Mouse (Mus musculus) hindbrain, embryonic 16.5 days (tissue): ENCODE results near the gene Rnase4. TPM values are rescaled to one million over a fixed set of nuclear protein-coding genes. Genes with fewer than 3 reads are reported as not detected.

Experiments used
- ATAC-seq: fragments of 200-750 bp; cut with Nextera tagmentation; 2 replicates; pipeline ENCODE4 v1.8.0; 2017; ENCODE audit warnings: moderate TSS enrichment, moderate library complexity
- H3K27ac ChIP-seq: fragments of 300-500 bp; sonication (generic); 2 replicates; pipeline ENCODE4 v1.5.1; 2014; ENCODE audit warnings: low read depth, mild to moderate bottlenecking, control low read depth, low read length, moderate library complexity
- H3K27me3 ChIP-seq: fragments of 300-500 bp; sonication (generic); replicated peaks from 2 replicates; pipeline ENCODE4 v1.6.1; 2014; ENCODE audit warnings: low read length; ENCODE audit not compliant: control insufficient read depth, insufficient read depth
- H3K36me3 ChIP-seq: fragments of 300-500 bp; sonication (generic); 2 replicates; pipeline ENCODE4 v1.6.1; 2014; ENCODE audit warnings: mild to moderate bottlenecking, low read length, moderate library complexity, mixed read lengths; ENCODE audit not compliant: control insufficient read depth, insufficient read depth
- H3K4me1 ChIP-seq: fragments of 300-500 bp; sonication (generic); 2 replicates; pipeline ENCODE4 v1.6.1; 2014; ENCODE audit warnings: low read depth, low read length; ENCODE audit not compliant: control insufficient read depth, insufficient read depth
- H3K4me2 ChIP-seq: fragments of 300-500 bp; sonication (generic); 2 replicates; pipeline ENCODE4 v1.6.1; 2014; ENCODE audit warnings: mild to moderate bottlenecking, low read length, control low read depth, moderate library complexity
- H3K4me3 ChIP-seq: fragments of 300-500 bp; sonication (generic); 2 replicates; pipeline ENCODE4 v1.5.1; 2014; ENCODE audit warnings: mild to moderate bottlenecking, low read length, control low read depth, moderate library complexity
- H3K9ac ChIP-seq: fragments of 300-500 bp; sonication (generic); 2 replicates; pipeline ENCODE4 v1.6.1; 2014; ENCODE audit warnings: low read depth, mild to moderate bottlenecking, control low read depth, low read length, moderate library complexity
- H3K9me3 ChIP-seq: fragments of 300-500 bp; sonication (generic); 2 replicates; pipeline ENCODE4 v1.6.1; 2014; ENCODE audit warnings: mild to moderate bottlenecking, low read length, moderate library complexity; ENCODE audit not compliant: control insufficient read depth
- WGBS: fragments of 180-500 bp; shearing (Covaris S2); extraction: QIAGEN DNeasy Blood & Tissue Kit; methylation state at CpG from one replicate; pipeline ENCODE4 v1.1.7; 2014; 5-methylcytosine and 5-hydroxymethylcytosine counted together
- polyA plus RNA-seq: library from polyadenylated mRNA; unstranded; fragments of >200 nt; fragmentation: Nextera tagmentation; extraction: Ambion mirVana; gene quantifications from 2 replicates; pipeline ENCODE4 v1.2.1, GENCODE M21; 2015

The Rnase4 gene
- polyA plus RNA-seq, 1 experiment from 2014 or later, result 19.8 TPM

GRCm38 (mm10) chr14:51146685-51147084 is 55.8 kb downstream of the Rnase4 start, which contains the start of gene Rnase1:
TSS of gene Rnase1 (minus strand) at chr14:51146785.
- 37% methylated on average over 2 of the region's 2 CpGs for WGBS
- no peak within 1 kb of the TSS for H3K4me2 ChIP-seq
- no peak within 1 kb of the TSS for H3K4me3 ChIP-seq
- no peaks in the 10 kb centered on the region for H3K27me3 ChIP-seq
- H3K4me1 ChIP-seq, result no peaks in the 10 kb centered on the region
- ATAC-seq, result no peak
- no peak within 1 kb of the TSS for H3K27ac ChIP-seq
- H3K36me3 ChIP-seq, result no peaks in the 10 kb centered on the region
- H3K9me3 ChIP-seq, result no peaks in the 10 kb centered on the region
- no peak within 1 kb of the TSS for H3K9ac ChIP-seq

GRCm38 (mm10) chr14:51148006-51148405 is 57.1 kb downstream of the Rnase4 start:
- no peak for ATAC-seq
- Histone ChIP-seq H3K9ac (no peak overlapping the region), H3K4me2 (no peak overlapping the region), H3K27me3 (no peaks in the 10 kb centered on the region), H3K36me3 (no peaks in the 10 kb centered on the region), H3K27ac (no peak overlapping the region), H3K4me1 (no peaks in the 10 kb centered on the region), H3K4me3 (no peak overlapping the region), H3K9me3 (no peaks in the 10 kb centered on the region)
- WGBS, result 72% methylated on average over 3 of the region's 3 CpGs

- no peak for ATAC-seq
- 76% methylated on average over 5 of the region's 5 CpGs for WGBS
Observed at GRCm38 (mm10) chr14:51149164-51149563, 58.3 kb downstream of the Rnase4 start.

DNA sequence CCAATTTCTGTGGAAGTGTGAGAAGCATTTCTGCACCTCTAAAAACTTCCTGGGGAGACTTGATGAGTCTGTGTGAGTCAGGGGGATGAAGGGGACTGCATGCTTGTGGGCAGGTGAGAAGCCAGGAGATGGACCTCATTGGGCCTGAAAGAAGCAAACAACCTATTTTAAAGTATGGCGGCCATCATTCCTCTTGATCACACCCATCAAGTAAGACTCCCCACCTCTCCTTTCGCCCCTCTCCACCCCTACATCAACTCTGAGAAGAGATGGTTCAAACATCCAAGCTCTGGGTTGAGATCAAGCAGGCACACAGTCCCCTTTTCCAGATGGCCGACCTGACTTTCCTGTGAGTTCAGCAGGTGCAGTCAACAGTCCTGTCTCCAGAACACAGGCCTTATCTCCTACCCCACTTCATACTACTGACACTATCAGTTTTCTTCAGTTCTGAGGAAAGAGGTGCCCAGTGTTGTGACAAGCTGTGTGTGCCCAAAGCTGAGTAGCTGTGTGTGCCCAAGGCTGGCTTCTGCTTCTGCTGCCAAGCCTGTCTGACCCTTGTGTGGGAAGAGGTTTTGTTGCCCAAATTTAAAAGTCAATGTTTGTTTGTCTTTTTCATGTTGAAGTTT is 59.4 kb downstream of the Rnase4 start:
- Histone ChIP-seq H3K4me3 (no peak overlapping the region), H3K9ac (no peak overlapping the region), H3K27me3 (no peaks in the 10 kb centered on the region), H3K9me3 (no peaks in the 10 kb centered on the region), H3K27ac (no peak overlapping the region), H3K4me2 (no peak overlapping the region), H3K36me3 (no peaks in the 10 kb centered on the region), H3K4me1 (no peaks in the 10 kb centered on the region)
- WGBS, result 82% methylated on average over 3 of the region's 3 CpGs
- ATAC-seq, result no peak

More at GRCm38 (mm10) chr14:51149164-51149563, 58.3 kb downstream of the Rnase4 start:
- no peaks in the 10 kb centered on the region for H3K4me1 ChIP-seq
- no peaks in the 10 kb centered on the region for H3K27me3 ChIP-seq
- no peak overlapping the region for H3K27ac ChIP-seq
- H3K9ac ChIP-seq, result no peak overlapping the region
- no peak overlapping the region for H3K4me3 ChIP-seq
- H3K9me3 ChIP-seq, result no peaks in the 10 kb centered on the region
- no peak overlapping the region for H3K4me2 ChIP-seq
- H3K36me3 ChIP-seq, result no peaks in the 10 kb centered on the region

GRCm38 (mm10) chr14:51152249-51152870 is 61.5 kb downstream of the Rnase4 start:
- WGBS, result 87% methylated on average over 5 of the region's 5 CpGs
- H3K4me1 ChIP-seq, result no peaks in the 10 kb centered on the region
- no peak overlapping the region for H3K9ac ChIP-seq
- H3K4me2 ChIP-seq, result no peak overlapping the region
- no peaks in the 10 kb centered on the region for H3K9me3 ChIP-seq
- H3K27ac ChIP-seq, result no peak overlapping the region
- no peak for ATAC-seq
- no peaks in the 10 kb centered on the region for H3K27me3 ChIP-seq
- no peak overlapping the region for H3K4me3 ChIP-seq
- no peaks in the 10 kb centered on the region for H3K36me3 ChIP-seq

Other genes starting within 250 kb of the Rnase4 start
- 2.9 and 3.3 TPM in 2 replicates for gene Tep1, start 220.5 kb upstream of the Rnase4 start, polyA plus RNA-seq
- 4.2 and 4.3 TPM in 2 replicates for gene Klhl33, start 193.6 kb upstream of the Rnase4 start, polyA plus RNA-seq
- 110 and 111 TPM in 2 replicates for gene Osgep, start 166.2 kb upstream of the Rnase4 start, polyA plus RNA-seq
- 158 and 167 TPM in 2 replicates for gene Apex1, start 166.1 kb upstream of the Rnase4 start, polyA plus RNA-seq
- 104 and 113 TPM in 2 replicates for gene Pip4p1, start 160.2 kb upstream of the Rnase4 start, polyA plus RNA-seq
- 23.4 and 24.0 TPM in 2 replicates for gene Pnp, start 160.0 kb upstream of the Rnase4 start, polyA plus RNA-seq
- gene Gm49342, start 146.6 kb upstream of the Rnase4 start, polyA plus RNA-seq, result not detected in 2 replicates
- gene Pnp2, start 135.1 kb upstream of the Rnase4 start, polyA plus RNA-seq, result 0.56 and 0.98 TPM in 2 replicates
- gene Rnase10, start 83.3 kb upstream of the Rnase4 start, polyA plus RNA-seq, result 0.10 TPM in 2 replicates
- not detected in 2 replicates for gene Rnase9, start 49.2 kb upstream of the Rnase4 start, polyA plus RNA-seq
- not detected in 2 replicates for gene Rnase11, start 40.9 kb upstream of the Rnase4 start, polyA plus RNA-seq
- not detected in 2 replicates for gene Rnase12, start 33.4 kb upstream of the Rnase4 start, polyA plus RNA-seq
- gene Olfr750, start 16.6 kb upstream of the Rnase4 start, polyA plus RNA-seq, result 0.03 TPM in 1 of 2 replicates, not detected in the other
- gene Ang, start 73 bp downstream of the Rnase4 start, polyA plus RNA-seq, result 5.1 and 6.2 TPM in 2 replicates
- gene Eddm3b, start 23.3 kb downstream of the Rnase4 start, polyA plus RNA-seq, result not detected in 2 replicates
- 0.84 and 0.93 TPM in 2 replicates for gene Rnase6, start 32.8 kb downstream of the Rnase4 start, polyA plus RNA-seq
- 0.84 and 0.96 TPM in 2 replicates for gene Rnase1, start 55.7 kb downstream of the Rnase4 start, polyA plus RNA-seq
- gene Rnase2b, start 71.2 kb downstream of the Rnase4 start, polyA plus RNA-seq, result not detected in 2 replicates
- not detected in 2 replicates for gene Ang2, start 108.1 kb downstream of the Rnase4 start, polyA plus RNA-seq
- gene Ear14, start 112.3 kb downstream of the Rnase4 start, polyA plus RNA-seq, result not detected in 2 replicates
- not detected in 2 replicates for gene Rnase2a, start 165.0 kb downstream of the Rnase4 start, polyA plus RNA-seq